Mouse (Mus musculus) bone marrow, adult 2 months (tissue): ENCODE results near the gene Gprc5d.

Experiments used
- CTCF ChIP-seq: fragments of 200-500 bp; IDR thresholded peaks from 2 replicates; pipeline ENCODE4 v1.5.1; 2011; ENCODE audit warnings: low read length, control low read depth; ENCODE audit not compliant: control insufficient read depth, insufficient read depth
- POLR2A ChIP-seq: fragments of 200-500 bp; IDR thresholded peaks from 2 replicates; pipeline ENCODE4 v1.6.1; 2011; ENCODE audit warnings: low read depth, mild to moderate bottlenecking, control low read depth, low read length, borderline replicate concordance; ENCODE audit not compliant: control insufficient read depth

DNA sequence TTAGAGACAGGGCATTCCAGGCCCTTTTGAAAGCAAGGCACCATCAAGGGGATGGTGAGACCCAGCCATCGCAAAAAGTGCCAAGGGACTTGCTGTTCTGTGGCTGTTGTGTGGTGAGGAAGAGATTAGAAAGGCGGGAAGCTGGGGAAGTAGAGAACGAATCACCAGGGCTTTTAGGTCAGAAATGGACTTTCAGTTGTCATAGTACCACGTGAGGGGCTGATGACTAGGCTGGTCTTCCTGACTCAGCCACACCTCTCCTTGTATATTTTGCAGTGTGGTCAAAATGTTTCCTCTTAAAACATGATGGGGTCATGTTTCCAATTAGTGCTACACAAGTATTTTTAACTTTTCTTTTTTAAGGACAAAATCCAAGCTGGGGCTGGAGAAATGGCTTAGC is 17.7 kb upstream of the Gprc5d start:
- TF ChIP-seq CTCF (no peak), POLR2A (no peak)
